Mouse (Mus musculus): Measurements from ENCODE around the gene Eif2ak1. TPM values are rescaled to one million over a fixed set of nuclear protein-coding genes. Genes with fewer than 3 reads are reported as not detected.

The Eif2ak1 gene
- polyA plus RNA-seq, 1 experiment from 2014 or later, result 24.1 TPM

GRCm38 (mm10) chr5:143892255-143892886 is 74.8 kb downstream of the Eif2ak1 start:
- Histone ChIP-seq H3K27me3 (replicated peaks; ENCODE audit: control insufficient read depth, insufficient read depth, low read length) (no peaks in the 10 kb centered on the region), H3K4me3 (ENCODE audit: low read depth, low read length) (no peak overlapping the region), H3K4me1 (replicated peaks; ENCODE audit: control insufficient read depth, insufficient read depth, low read length) (no peaks in the 10 kb centered on the region), H3K4me2 (replicated peaks; ENCODE audit: low read depth) (no peak overlapping the region), H3K9ac (ENCODE audit: low read depth, low read length) (no peak overlapping the region), H3K36me3 (ENCODE audit: control insufficient read depth, insufficient read depth) (peaks cover 56% of the 10 kb centered on the region), H3K9me3 (ENCODE audit: control insufficient read depth) (no peaks in the 10 kb centered on the region), H3K27ac (ENCODE audit: low read depth, low read length) (no peak overlapping the region)
- peak; percentile 37; the same call in 1 of the 2 replicates for ATAC-seq
- 66% methylated on average over 9 of the region's 9 CpGs for WGBS
- TF ChIP-seq CTCF (IDR thresholded peaks at IDR 0.05; ENCODE audit: low read depth), result peak; percentile 70

- WGBS, result 66% methylated on average over 5 of the region's 5 CpGs
- no peak for TF ChIP-seq CTCF (IDR thresholded peaks at IDR 0.05; ENCODE audit: low read depth)
- no peak overlapping the region for H3K27ac ChIP-seq (ENCODE audit: low read depth, low read length)
Observed at GRCm38 (mm10) chr5:143893396-143893795, 75.8 kb downstream of the Eif2ak1 start.

GRCm38 (mm10) chr5:143897635-143898330 is 80.2 kb downstream of the Eif2ak1 start, which contains the start of gene Ankrd61:
Gene Ankrd61, minus strand, starts transcription at chr5:143897685.
- WGBS, result 88% methylated on average over 14 of the region's 14 CpGs
- no peak for ATAC-seq
- TF ChIP-seq CTCF (IDR thresholded peaks at IDR 0.05; ENCODE audit: low read depth), result no peak

More at GRCm38 (mm10) chr5:143893396-143893795, 75.8 kb downstream of the Eif2ak1 start:
- Histone ChIP-seq H3K4me1 (replicated peaks; ENCODE audit: control insufficient read depth, insufficient read depth, low read length) (no peaks in the 10 kb centered on the region), H3K9me3 (ENCODE audit: control insufficient read depth) (no peaks in the 10 kb centered on the region), H3K27me3 (replicated peaks; ENCODE audit: control insufficient read depth, insufficient read depth, low read length) (no peaks in the 10 kb centered on the region), H3K9ac (ENCODE audit: low read depth, low read length) (no peak overlapping the region), H3K4me2 (replicated peaks; ENCODE audit: low read depth) (no peak overlapping the region), H3K36me3 (ENCODE audit: control insufficient read depth, insufficient read depth) (peaks cover 57% of the 10 kb centered on the region), H3K4me3 (ENCODE audit: low read depth, low read length) (no peak overlapping the region)
- no peak for ATAC-seq

GRCm38 (mm10) chr5:143902111-143902510 is 84.5 kb downstream of the Eif2ak1 start:
- WGBS, result 77% methylated on average over 3 of the region's 3 CpGs
- no peak for ATAC-seq
- Histone ChIP-seq H3K4me3 (ENCODE audit: low read depth, low read length) (no peak overlapping the region), H3K9me3 (ENCODE audit: control insufficient read depth) (no peaks in the 10 kb centered on the region), H3K4me2 (replicated peaks; ENCODE audit: low read depth) (no peak overlapping the region), H3K36me3 (ENCODE audit: control insufficient read depth, insufficient read depth) (peaks cover 69% of the 10 kb centered on the region), H3K4me1 (replicated peaks; ENCODE audit: control insufficient read depth, insufficient read depth, low read length) (no peaks in the 10 kb centered on the region), H3K9ac (ENCODE audit: low read depth, low read length) (no peak overlapping the region), H3K27ac (ENCODE audit: low read depth, low read length) (no peak overlapping the region), H3K27me3 (replicated peaks; ENCODE audit: control insufficient read depth, insufficient read depth, low read length) (no peaks in the 10 kb centered on the region)
- no peak for TF ChIP-seq CTCF (IDR thresholded peaks at IDR 0.05; ENCODE audit: low read depth)

More at GRCm38 (mm10) chr5:143897635-143898330, 80.2 kb downstream of the Eif2ak1 start, which contains the start of gene Ankrd61:
- no peak within 1 kb of the TSS for H3K4me2 ChIP-seq (replicated peaks; ENCODE audit: low read depth)
- no peaks in the 10 kb centered on the region for H3K4me1 ChIP-seq (replicated peaks; ENCODE audit: control insufficient read depth, insufficient read depth, low read length)
- H3K27ac ChIP-seq (ENCODE audit: low read depth, low read length), result no peak within 1 kb of the TSS
- no peaks in the 10 kb centered on the region for H3K9me3 ChIP-seq (ENCODE audit: control insufficient read depth)
- H3K27me3 ChIP-seq (replicated peaks; ENCODE audit: control insufficient read depth, insufficient read depth, low read length), result no peaks in the 10 kb centered on the region
- no peak within 1 kb of the TSS for H3K9ac ChIP-seq (ENCODE audit: low read depth, low read length)
- peaks cover 58% of the 10 kb centered on the region for H3K36me3 ChIP-seq (ENCODE audit: control insufficient read depth, insufficient read depth)
- H3K4me3 ChIP-seq (ENCODE audit: low read depth, low read length), result no peak within 1 kb of the TSS

- 73% methylated on average over 4 of the region's 4 CpGs for WGBS
- no peaks in the 10 kb centered on the region for H3K9me3 ChIP-seq (ENCODE audit: control insufficient read depth)
- ATAC-seq, result no peak
- H3K27me3 ChIP-seq (replicated peaks; ENCODE audit: control insufficient read depth, insufficient read depth, low read length), result no peaks in the 10 kb centered on the region
- H3K4me2 ChIP-seq (replicated peaks; ENCODE audit: low read depth), result no peak overlapping the region
- no peaks in the 10 kb centered on the region; the same call in 1 of the 2 replicates for H3K4me1 ChIP-seq (replicated peaks; ENCODE audit: control insufficient read depth, insufficient read depth, low read length)
- no peak overlapping the region for H3K4me3 ChIP-seq (ENCODE audit: low read depth, low read length)
- H3K36me3 ChIP-seq (ENCODE audit: control insufficient read depth, insufficient read depth), result peaks cover 53% of the 10 kb centered on the region
- no peak overlapping the region for H3K9ac ChIP-seq (ENCODE audit: low read depth, low read length)
- no peak overlapping the region; the same call in 1 of the 2 replicates for H3K27ac ChIP-seq (ENCODE audit: low read depth, low read length)
- TF ChIP-seq CTCF (IDR thresholded peaks at IDR 0.05; ENCODE audit: low read depth), result no peak
Observed at GRCm38 (mm10) chr5:143903813-143904212, 86.2 kb downstream of the Eif2ak1 start.

- no peaks in the 10 kb centered on the region for H3K9me3 ChIP-seq (ENCODE audit: control insufficient read depth)
- H3K4me1 ChIP-seq (replicated peaks; ENCODE audit: control insufficient read depth, insufficient read depth, low read length), result no peaks in the 10 kb centered on the region; the same call in 1 of the 2 replicates
- peaks cover 41% of the 10 kb centered on the region for H3K36me3 ChIP-seq (ENCODE audit: control insufficient read depth, insufficient read depth)
- no peak overlapping the region for H3K4me2 ChIP-seq (replicated peaks; ENCODE audit: low read depth)
- H3K27me3 ChIP-seq (replicated peaks; ENCODE audit: control insufficient read depth, insufficient read depth, low read length), result no peaks in the 10 kb centered on the region
- 89% methylated on average over 8 of the region's 8 CpGs for WGBS
- no peak for TF ChIP-seq CTCF (IDR thresholded peaks at IDR 0.05; ENCODE audit: low read depth)
- H3K9ac ChIP-seq (ENCODE audit: low read depth, low read length), result no peak overlapping the region
- H3K4me3 ChIP-seq (ENCODE audit: low read depth, low read length), result no peak overlapping the region
- no peak overlapping the region for H3K27ac ChIP-seq (ENCODE audit: low read depth, low read length)
- no peak for ATAC-seq
Observed at GRCm38 (mm10) chr5:143906429-143906828, 88.8 kb downstream of the Eif2ak1 start.

Measured in intestine, postnatal 0 days (tissue).